Mouse (Mus musculus): ENCODE data around the gene Mpeg1.

- TF ChIP-seq POLR2A (IDR thresholded peaks at IDR 0.05; ENCODE audit: borderline replicate concordance, insufficient read depth, low read length) = no peak
- no peak for TF ChIP-seq CTCF (IDR thresholded peaks at IDR 0.05; ENCODE audit: borderline replicate concordance, insufficient read depth, low read depth, low read length)
Observed at GRCm38 (mm10) chr19:12491636-12492035, 31.1 kb downstream of the Mpeg1 start.

Data from cerebellum, adult 2 months (tissue).